Mouse (Mus musculus) cerebellum, postnatal 10 days (tissue): Measurements from ENCODE around the gene Zmynd10.
A peak's percentile ranks its signal among the peaks of the same experiment; 100 is the strongest.
"Not testable (repeated sequence)": the region's sequence is repeated elsewhere in the genome, so short reads cannot be mapped to it uniquely, and the experiment has no call there.

Experiments used
- DNase-seq, 2 experiments: peaks; one replicate each; pipeline ENCODE4 v3.0.0; 2021; ENCODE audit warnings: mixed read lengths in 2 of 2

Gene Zmynd10

DNA sequence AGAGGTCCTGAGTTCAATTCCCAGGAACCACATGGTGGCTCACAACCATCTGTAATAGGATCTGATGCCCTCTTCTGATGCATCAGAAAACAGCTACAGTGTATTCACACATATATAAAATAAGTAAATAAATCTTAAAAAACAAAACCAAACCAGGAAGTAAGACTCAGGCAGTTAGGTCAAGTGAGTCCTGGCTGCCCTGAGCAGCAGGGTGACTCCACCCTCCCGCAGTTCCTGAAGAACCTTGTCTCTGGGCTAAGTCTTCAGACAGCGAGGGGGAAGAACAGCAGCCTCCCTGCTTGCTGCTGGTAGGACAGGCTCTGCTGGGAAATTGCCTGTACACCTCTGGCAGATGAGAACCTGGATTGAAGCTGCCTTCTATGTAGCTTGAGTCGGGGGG is 9.2 kb downstream of the Zmynd10 start:
- no peak for DNase-seq

DNA sequence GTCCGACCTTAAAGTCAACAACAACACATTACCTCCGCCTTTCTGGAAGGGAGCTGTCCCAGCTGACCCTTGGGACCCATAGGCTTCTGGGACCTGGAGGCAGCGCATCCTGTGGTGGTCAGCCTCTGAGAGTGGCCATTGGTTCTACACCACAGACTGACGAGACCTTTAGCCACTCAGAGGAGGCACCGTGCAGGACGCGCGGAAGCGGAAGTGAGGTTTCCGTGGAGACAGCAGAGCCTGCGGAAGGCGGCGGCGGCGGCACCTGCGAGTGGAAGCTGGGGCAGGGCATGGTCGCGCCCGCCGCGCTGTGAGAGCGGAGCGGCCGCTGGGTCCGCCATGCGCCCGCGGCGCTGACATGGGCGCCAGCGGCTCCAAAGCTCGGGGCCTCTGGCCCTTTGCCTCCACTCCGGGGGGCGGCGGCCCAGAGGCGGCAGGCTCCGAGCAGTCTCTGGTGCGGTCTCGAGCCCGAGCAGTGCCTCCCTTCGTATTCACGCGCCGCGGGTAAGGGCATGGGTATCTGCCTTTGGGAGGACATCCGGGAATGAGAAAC is 16.0 kb downstream of the Zmynd10 start, which contains the start of gene Tusc2:
Tusc2 (plus strand) TSS at position 227 of the 553 bp plus-strand sequence.
- peak; percentile 94 to 95 for DNase-seq

DNA sequence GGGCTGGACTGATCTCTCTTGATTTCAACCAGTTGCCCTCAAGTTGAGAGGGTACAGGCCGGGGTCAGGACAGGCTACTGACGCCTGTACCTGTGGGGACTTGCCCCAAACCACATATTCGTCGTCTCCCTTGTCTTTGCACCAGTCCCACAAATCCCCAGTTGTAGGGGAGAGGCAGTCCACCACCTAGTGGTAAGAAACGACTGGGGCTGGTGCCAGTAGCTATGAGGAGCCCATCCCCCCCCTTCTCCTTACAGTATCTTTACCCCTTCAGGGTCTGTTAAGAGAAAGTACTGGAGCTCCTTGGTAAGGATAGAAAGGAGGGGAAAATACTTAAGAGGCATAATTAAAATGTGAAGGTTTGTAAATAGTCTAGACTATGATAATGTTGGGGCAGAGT is 18.5 kb downstream of the Zmynd10 start:
- not testable (repeated sequence) for DNase-seq

DNA sequence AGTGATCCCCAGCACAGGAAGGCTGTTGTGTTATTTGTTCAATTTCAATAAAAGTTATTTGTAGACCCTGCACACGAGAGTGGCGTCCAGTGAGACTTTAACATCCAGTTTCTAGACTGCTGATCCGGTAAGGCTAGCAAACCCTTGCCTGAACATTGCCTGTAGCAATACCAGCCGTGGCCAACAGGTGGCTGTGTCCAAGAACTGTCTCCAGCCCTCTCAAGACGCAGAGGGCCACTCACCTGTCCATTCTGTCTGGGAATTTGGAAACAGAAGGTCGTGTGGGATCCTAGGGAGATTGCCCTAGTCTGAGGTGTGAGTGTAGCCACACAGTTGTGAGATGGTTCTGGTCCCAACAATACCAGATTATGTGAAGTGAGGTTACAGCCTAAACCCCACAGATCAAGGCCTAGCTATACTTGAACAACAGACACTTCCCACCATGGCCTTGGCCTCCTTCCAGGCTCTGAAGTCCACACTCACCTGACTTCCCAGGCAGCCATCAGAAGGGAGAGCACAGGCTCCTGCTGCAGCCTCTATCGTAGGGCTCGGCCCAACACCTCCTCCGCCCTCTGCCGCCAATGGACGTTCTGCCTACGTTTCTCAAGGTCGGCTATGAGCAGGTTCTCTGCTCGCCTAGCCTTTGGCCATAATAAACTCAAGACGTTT is 19.1 kb downstream of the Zmynd10 start:
- peak; percentile 89 to 92 for DNase-seq

DNA sequence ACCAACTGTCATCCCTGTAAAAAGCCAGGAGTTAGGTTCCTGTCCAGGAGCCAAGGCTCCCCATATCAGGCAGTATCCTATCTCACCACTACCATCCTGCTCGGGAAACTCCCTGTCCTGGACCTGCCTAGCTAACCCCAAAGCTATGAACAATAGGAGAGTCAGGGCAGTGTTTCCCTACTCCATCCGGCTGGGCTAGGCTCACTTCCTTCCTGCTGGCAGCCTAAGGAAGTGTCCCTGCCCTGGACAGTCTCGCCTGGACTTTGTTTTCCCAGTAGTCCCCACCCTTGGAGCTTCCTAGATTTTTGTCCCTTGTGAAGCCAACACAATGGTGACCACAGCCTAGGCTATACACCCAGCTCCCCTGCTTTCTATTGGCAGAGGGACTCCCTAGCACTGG is 19.8 kb downstream of the Zmynd10 start:
- DNase-seq, result no peak

- DNase-seq, result no peak
These were observed 20.7 kb downstream of the Zmynd10 start, which contains the start of gene Hyal2 for GRCm38 (mm10) chr9:107567702-107568319. Hyal2 (plus strand) TSS chr9:107567945.

- peak; percentile 90 to 92 for DNase-seq
These were observed 21.5 kb downstream of the Zmynd10 start for GRCm38 (mm10) chr9:107568331-107569261.

- no peak for DNase-seq
These were observed 22.2 kb downstream of the Zmynd10 start for GRCm38 (mm10) chr9:107569270-107569669.

- no peak for DNase-seq
These were observed 22.9 kb downstream of the Zmynd10 start for GRCm38 (mm10) chr9:107570016-107570415.

DNA sequence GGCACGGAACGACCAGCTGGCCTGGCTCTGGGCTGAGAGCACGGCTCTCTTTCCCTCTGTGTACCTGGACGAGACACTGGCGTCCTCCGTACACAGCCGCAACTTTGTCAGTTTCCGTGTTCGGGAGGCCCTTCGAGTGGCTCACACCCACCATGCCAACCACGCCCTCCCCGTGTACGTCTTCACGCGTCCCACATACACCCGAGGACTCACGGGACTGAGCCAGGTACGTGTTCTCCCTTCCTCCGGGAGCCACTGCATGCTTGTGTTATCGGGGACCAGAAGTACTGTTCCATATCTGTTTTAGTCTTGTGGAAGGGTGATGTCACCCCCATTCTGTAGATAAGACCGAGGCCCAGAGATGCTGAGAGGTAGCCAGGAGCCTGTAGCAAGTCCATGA is 23.7 kb downstream of the Zmynd10 start:
- DNase-seq, result no peak

- no peak for DNase-seq
These were observed 24.6 kb downstream of the Zmynd10 start for GRCm38 (mm10) chr9:107571534-107572326.

GRCm38 (mm10) chr9:107572327-107572662 is 25.2 kb downstream of the Zmynd10 start:
- DNase-seq, result no peak

DNA sequence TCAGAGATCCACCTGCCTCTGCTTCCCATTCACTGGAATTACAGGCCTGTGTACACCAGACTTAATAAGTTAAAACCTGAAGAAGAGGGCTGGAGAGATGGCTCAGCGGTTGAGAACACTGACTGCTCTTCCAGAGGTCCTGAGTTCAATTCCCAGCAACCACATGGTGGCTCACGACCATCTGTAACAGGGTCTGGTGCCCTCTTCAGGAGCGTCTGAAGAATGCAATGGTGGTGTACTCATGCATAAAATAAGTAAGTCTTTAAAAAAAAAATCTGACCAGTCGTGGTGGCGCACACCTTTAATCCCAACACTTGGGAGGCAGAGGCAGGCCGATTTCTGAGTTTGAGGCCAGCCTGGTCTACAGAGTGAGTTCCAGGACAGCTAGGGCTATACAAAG is 26.7 kb downstream of the Zmynd10 start:
- DNase-seq, result not testable (repeated sequence)

- DNase-seq, result peak; percentile 64 to 72
These were observed 28.7 kb downstream of the Zmynd10 start for GRCm38 (mm10) chr9:107575579-107576356.

DNA sequence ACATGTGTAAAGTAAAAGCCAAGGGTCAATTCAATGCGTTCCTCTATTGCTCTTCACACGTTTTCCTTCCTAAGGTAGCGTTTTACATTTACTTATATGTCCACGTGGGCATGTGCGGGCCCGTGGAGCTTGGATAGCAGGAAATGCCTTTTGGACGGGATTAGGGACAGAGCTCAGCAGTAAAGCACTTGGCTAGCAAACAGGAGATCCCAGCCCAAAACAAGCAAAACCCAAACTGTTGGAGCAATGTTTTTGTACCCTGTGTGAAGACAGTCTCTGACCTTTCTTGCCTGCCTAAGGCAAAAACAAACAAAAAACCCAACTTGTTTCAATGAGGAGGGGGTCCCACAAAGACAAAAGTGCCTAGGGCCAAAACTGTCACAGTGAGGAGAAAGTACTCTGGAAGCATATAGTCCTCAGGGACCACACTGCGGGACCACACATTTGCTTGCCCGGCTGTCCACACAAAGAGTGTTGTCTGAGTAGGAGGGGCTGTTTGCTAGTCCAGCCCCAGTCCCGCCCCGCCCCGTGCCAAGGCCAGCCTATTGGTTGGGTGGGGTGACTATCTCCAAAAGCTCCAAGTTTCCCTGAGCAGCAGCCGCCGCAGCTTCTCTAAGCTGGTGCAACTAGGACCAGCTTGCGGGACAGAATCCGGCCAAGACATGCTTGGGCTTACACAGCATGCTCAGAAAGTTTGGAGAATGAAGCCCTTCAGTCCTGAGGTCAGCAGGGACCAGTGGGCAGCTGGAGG is 29.4 kb downstream of the Zmynd10 start, which contains the start of gene Hyal1:
Hyal1 (plus strand) TSS at position 571 of the 751 bp plus-strand sequence.
- peak; percentile 81 to 87 for DNase-seq

DNA sequence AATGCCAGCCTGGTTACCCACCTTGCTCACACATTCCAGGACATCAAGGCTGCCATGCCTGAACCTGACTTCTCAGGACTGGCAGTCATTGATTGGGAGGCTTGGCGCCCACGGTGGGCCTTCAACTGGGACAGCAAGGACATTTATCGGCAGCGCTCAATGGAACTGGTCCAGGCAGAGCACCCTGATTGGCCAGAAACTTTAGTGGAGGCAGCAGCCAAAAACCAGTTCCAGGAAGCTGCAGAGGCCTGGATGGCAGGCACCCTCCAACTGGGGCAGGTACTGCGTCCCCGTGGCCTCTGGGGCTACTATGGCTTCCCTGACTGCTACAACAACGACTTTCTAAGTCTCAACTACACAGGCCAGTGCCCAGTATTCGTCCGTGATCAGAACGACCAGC is 30.8 kb downstream of the Zmynd10 start:
- peak in 1 of 2 experiments; percentile 23 for DNase-seq

DNA sequence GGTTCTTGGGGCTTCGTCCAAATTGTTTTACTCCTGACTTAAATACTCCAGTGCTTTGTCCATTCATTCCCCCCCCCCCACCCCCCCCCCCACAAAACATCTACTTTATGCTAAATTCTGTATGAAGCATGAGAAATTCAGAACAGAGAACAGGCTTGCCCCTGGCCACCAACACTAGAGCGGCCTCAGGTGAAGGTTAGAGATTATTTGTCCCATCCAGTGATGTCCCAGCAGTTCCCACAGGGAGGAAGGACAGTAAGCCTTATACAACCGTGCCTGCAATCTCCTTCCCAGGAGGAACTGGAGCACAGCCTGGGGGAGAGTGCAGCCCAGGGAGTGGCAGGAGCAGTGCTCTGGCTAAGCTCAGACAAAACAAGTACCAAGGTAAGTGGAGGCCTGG is 31.5 kb downstream of the Zmynd10 start, which contains the start of gene Naa80:
Naa80 (plus strand) TSS at position 301 of the 400 bp plus-strand sequence.
- no peak for DNase-seq

DNA sequence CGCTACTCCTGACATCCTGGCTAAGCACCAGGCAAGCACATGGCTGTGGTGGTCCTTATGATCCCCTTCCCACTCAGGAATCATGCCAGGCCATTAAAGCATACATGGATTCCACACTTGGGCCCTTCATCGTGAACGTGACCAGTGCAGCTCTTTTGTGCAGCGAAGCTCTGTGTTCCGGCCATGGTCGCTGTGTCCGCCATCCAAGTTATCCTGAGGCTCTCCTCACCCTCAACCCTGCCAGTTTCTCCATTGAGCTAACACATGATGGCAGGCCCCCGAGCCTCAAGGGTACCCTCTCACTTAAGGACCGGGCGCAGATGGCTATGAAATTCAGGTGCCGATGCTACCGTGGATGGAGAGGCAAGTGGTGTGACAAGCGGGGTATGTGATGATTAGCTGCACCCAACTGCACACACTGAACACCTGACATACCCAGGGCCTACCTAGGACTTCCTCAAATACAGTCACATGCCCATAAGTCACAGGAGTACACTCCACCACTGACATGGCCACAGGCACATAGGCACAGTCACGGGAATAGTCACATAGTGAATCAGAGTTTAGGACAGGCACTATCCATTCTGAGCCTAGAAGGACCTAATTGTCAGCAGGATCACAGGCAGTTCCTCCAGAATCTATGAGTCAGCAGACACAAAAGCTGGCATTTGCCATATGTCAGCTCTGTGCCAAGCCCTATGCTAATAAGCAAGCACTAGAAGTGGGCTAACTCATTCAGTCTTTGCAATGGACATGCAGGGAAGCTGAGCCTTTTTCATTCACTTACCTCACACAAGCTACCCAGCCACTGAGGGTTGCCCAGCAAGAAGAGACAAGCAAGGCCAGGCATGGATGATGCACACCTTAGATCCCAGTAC is 32.2 kb downstream of the Zmynd10 start:
- DNase-seq, result no peak
